28 mouse cellular contexts compared by ENCODE assay signal in the genomic region with DNA sequence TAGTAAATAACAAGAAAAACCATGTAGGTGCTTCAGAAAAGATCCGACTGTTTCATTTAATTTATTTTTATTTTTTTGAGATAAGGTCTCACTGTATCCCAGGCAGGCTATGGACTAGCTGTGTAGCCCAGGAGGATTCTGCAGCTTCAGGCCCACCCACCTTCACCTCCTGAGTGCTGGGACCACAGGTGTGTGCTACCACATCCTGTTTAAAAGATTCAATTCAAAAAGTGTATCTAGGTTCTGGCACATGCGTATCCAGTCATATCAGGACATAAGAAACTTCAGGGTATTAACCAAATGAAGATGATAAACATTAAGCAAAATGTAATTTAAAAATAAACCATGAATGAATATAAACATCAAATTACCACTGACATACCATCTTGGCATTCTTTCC. TPM values are rescaled to one million over a fixed set of nuclear protein-coding genes. Genes with fewer than 3 reads are reported as not detected.
DNase-seq lines count a peak whose midpoint lies in the region; ATAC-seq and TF ChIP-seq lines count a peak whose summit lies in the region.
"Had no signal": no experiment of that assay in that cellular context is flagged by ENCODE, and none has a peak within 500 bp of the region (broad histone marks: within the 10 kb centered on the region; RNA-seq: fewer than 3 reads in every experiment).

No protein-coding gene starts in this region.

- no peaks in the 10 kb centered on the region for H3K4me1 ChIP-seq in thymus, adult 2 months (replicated peaks; ENCODE audit: control insufficient read depth, insufficient read depth, low read length)
- H3K4me1 ChIP-seq: embryonic facial prominence, embryonic 13.5 days; embryonic facial prominence, embryonic 15.5 days; forebrain, embryonic 10.5 days; forebrain, embryonic 12.5 days had no signal

- no peak for TF ChIP-seq POLR2A in thymus, adult 2 months (IDR thresholded peaks at IDR 0.05; ENCODE audit: control insufficient read depth, extremely low read depth, insufficient read depth, low read length, poor library complexity)

- no peaks in the 10 kb centered on the region for H3K27me3 ChIP-seq in thymus, adult 2 months (ENCODE audit: control insufficient read depth, insufficient read depth, low read length)
- H3K27me3 ChIP-seq: CH12.LX; embryonic facial prominence, embryonic 13.5 days; embryonic facial prominence, embryonic 15.5 days; forebrain, embryonic 12.5 days; Patski had no signal

- DNase-seq in heart, adult 11 months, result peak; percentile 5
- no peak for DNase-seq in heart, adult 9 months (ENCODE audit: low spot score in 2 of 2)
- peak; percentile 21 for DNase-seq in thymus, postnatal 14 days
- DNase-seq in thymus, adult 2 months, result no peak
- no peak for DNase-seq in urinary bladder, postnatal 25 days (ENCODE audit: low spot score)
- no peak for DNase-seq in cerebellum, adult 18-20 months
- DNase-seq: adrenal gland, adult 2 months; adrenal gland, postnatal 10 days; adrenal gland, postnatal 25 days; B cell, adult 2 months; cerebellum, adult 11-12 months; cerebellum, adult 8-10 months; cerebellum, adult 9-11 months; cerebellum, postnatal 14 days; cerebellum, postnatal 36 days; embryo, embryonic 11 days had no signal

- peaks cover 18% of the 10 kb centered on the region for H3K36me3 ChIP-seq in thymus, adult 2 months (ENCODE audit: control insufficient read depth, insufficient read depth, low read length)

- TF ChIP-seq CTCF in thymus, adult 2 months (IDR thresholded peaks at IDR 0.05; ENCODE audit: borderline replicate concordance, control insufficient read depth, extremely low read depth, insufficient read depth, low read length, poor library complexity), result no peak

- peak; percentile 83 for ATAC-seq in activated CD4-positive, CD25-positive, alpha-beta regulatory T cell, adult 4 months
- ATAC-seq in inflammation-experienced regulatory T-cells, adult 6 months, result peak; percentile 88
- ATAC-seq: forebrain, embryonic 14.5 days; forebrain, embryonic 16.5 days; Patski had no signal

- H3K4me3 ChIP-seq in thymus, adult 2 months (ENCODE audit: control insufficient read depth, insufficient read depth, low read length), result no peak overlapping the region
- H3K4me3 ChIP-seq: embryonic facial prominence, embryonic 13.5 days; embryonic facial prominence, embryonic 15.5 days; erythroblast, embryonic 14.5 days; forebrain, embryonic 10.5 days; forebrain, embryonic 12.5 days had no signal

- 47% methylated on average over 2 of the region's 2 CpGs for WGBS in thymus, adult 2 months

- no peak overlapping the region for H3K27ac ChIP-seq in thymus, adult 2 months (ENCODE audit: control insufficient read depth, insufficient read depth, low read length)
- H3K27ac ChIP-seq: embryonic facial prominence, embryonic 13.5 days; embryonic facial prominence, embryonic 15.5 days; forebrain, embryonic 10.5 days; forebrain, embryonic 12.5 days had no signal

RNA-seq across cellular contexts. Expression of gene Msmo1, which starts 10.4 kb away (rescaled TPM):
- polyA plus RNA-seq in thymus, adult 2 months (2012; rRNA removed), result 7.2 and 9.7 TPM in 2 replicates
- polyA plus RNA-seq in activated CD4-positive, CD25-positive, alpha-beta regulatory T cell, adult 4 months (2017; shearing (Covaris generic)), result 10 to 100 TPM; 62.3 to 76.9 TPM
- polyA plus RNA-seq in inflammation-experienced regulatory T-cells, adult 6 months (2017; shearing (Covaris generic)), result 10 to 100 TPM; 54.9 to 71.7 (median 56.8) TPM

RNA-seq across cellular contexts. Expression of gene Cpe, which starts 30.4 kb away (rescaled TPM):
- polyA plus RNA-seq in thymus, adult 2 months (2012; rRNA removed), result 8.3 and 9.8 TPM in 2 replicates
- polyA plus RNA-seq in activated CD4-positive, CD25-positive, alpha-beta regulatory T cell, adult 4 months (2017; shearing (Covaris generic)), result 1 to 10 TPM; 3.1 to 3.5 TPM
- 1 to 10 TPM; 1.4 to 2.8 (median 1.6) TPM for polyA plus RNA-seq in inflammation-experienced regulatory T-cells, adult 6 months (2017; shearing (Covaris generic))
- polyA plus RNA-seq: erythroblast, embryonic 14.5 days; G1E had no signal

Comparison
In these comparisons a context has a peak if more than half of its experiments do, and no peak if none do; other contexts are left out.
1. DNase-seq: peak in heart, adult 11 months (single experiment) and thymus, postnatal 14 days (single experiment); none in heart, adult 9 months (0 of 2), thymus, adult 2 months (single experiment), urinary bladder, postnatal 25 days (single experiment) and cerebellum, adult 18-20 months (0 of 2).